Mouse (Mus musculus) hindbrain, embryonic 11.5 days (tissue): ENCODE measurements around the gene Jag2. TPM values are rescaled to one million over a fixed set of nuclear protein-coding genes. Genes with fewer than 3 reads are reported as not detected.

Experiments used
- ATAC-seq: fragments of 200-750 bp; cut with Nextera tagmentation; 2 replicates; pipeline ENCODE4 v1.8.0; 2017; ENCODE audit warnings: mild to moderate bottlenecking, moderate TSS enrichment, moderate library complexity; ENCODE audit not compliant: low FRiP score
- DNase-seq: peaks from one replicate; pipeline ENCODE4 v3.0.0-alpha.2; 2015; ENCODE audit warnings: low spot score
- H3K27ac ChIP-seq: fragments of 300-500 bp; sonication (generic); 2 replicates; pipeline ENCODE4 v1.5.1; 2014; ENCODE audit warnings: mild to moderate bottlenecking, low read depth, low read length
- H3K27me3 ChIP-seq: fragments of 300-500 bp; sonication (generic); 2 replicates; pipeline ENCODE4 v1.6.1; 2014; ENCODE audit warnings: mild to moderate bottlenecking, low read length, moderate library complexity, mixed read lengths; ENCODE audit not compliant: control insufficient read depth, insufficient read depth
- H3K36me3 ChIP-seq: fragments of 300-500 bp; sonication (generic); 2 replicates; pipeline ENCODE4 v1.6.1; 2014; ENCODE audit warnings: mild to moderate bottlenecking, low read length, moderate library complexity, mixed read lengths; ENCODE audit not compliant: control insufficient read depth, insufficient read depth
- H3K4me1 ChIP-seq: fragments of 300-500 bp; sonication (generic); replicated peaks from 2 replicates; pipeline ENCODE4 v1.6.1; 2014; ENCODE audit warnings: low read length, mixed read lengths; ENCODE audit not compliant: control insufficient read depth, insufficient read depth
- H3K4me2 ChIP-seq: fragments of 300-500 bp; sonication (generic); replicated peaks from 2 replicates; pipeline ENCODE4 v1.6.1; 2014; ENCODE audit warnings: mild to moderate bottlenecking, low read depth, low read length
- H3K4me3 ChIP-seq: fragments of 300-500 bp; sonication (generic); 2 replicates; pipeline ENCODE4 v1.5.1; 2014; ENCODE audit warnings: low read depth, low read length
- H3K9ac ChIP-seq: fragments of 300-500 bp; sonication (generic); 2 replicates; pipeline ENCODE4 v1.6.1; 2014; ENCODE audit warnings: low read depth, low read length
- H3K9me3 ChIP-seq: fragments of 300-500 bp; sonication (generic); 2 replicates; pipeline ENCODE4 v1.6.1; 2016; ENCODE audit warnings: low read length; ENCODE audit not compliant: control insufficient read depth
- WGBS: fragments of 180-500 bp; shearing (Covaris S2); extraction: QIAGEN DNeasy Blood & Tissue Kit; methylation state at CpG from one replicate; pipeline ENCODE4 v1.1.7; 2014; 5-methylcytosine and 5-hydroxymethylcytosine counted together
- polyA plus RNA-seq: library from polyadenylated mRNA; unstranded; fragments of >200 nt; fragmentation: Nextera tagmentation; extraction: Ambion mirVana; gene quantifications from 2 replicates; pipeline ENCODE4 v1.2.1, GENCODE M21; 2014

Jag2 gene
- polyA plus RNA-seq, 1 experiment from 2014 or later = 4.7 TPM

DNA sequence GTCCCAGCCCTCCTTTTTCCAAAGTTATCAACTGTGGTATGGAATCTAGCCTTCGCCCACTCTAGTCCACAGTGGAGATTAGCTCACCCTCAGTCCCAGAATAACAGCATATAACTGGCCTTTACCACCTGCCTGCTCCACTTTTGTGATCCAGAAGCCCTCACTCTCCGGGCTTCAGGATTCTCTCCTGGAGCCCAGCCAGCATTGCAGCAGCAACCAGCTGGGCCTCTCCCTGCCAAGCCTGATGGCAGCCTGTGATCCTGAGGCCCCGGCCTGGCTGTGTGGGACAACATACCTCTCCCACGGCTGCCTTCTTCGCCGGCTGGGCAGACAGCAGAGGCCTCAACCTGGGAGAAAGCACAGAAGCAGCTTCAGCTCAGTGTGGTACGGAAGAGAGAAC, 31.9 kb upstream of the Jag2 start:
- H3K27me3 ChIP-seq = no peaks in the 10 kb centered on the region
- no peak overlapping the region for H3K4me3 ChIP-seq
- no peaks in the 10 kb centered on the region for H3K4me1 ChIP-seq
- H3K9ac ChIP-seq = no peak overlapping the region
- no peak for ATAC-seq
- no peak overlapping the region for H3K4me2 ChIP-seq
- H3K27ac ChIP-seq = no peak overlapping the region
- H3K9me3 ChIP-seq = no peaks in the 10 kb centered on the region
- H3K36me3 ChIP-seq = peaks cover 15% of the 10 kb centered on the region
- DNase-seq = no peak
- WGBS = 89% methylated on average over 7 of the region's 7 CpGs

DNA sequence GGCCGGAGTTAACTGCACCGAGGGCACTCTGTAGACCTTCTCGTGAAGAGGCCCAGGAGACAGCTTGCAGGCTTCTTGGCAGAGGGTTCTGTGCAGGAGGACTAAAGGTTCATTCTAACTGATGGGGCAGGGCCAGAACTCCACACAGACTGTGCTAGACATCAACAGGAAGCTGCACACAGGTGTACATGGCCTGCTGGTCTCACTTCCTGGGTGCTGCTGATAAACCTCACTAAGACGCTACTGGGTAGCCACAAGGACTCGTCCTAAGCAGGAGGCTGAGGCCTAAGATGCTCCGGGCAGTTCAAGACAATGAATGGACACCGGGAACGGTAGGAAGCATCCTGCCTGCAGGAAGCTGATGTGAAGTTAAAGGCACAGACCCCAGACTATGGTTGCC, 29.8 kb upstream of the Jag2 start:
- H3K4me3 ChIP-seq = no peak overlapping the region
- H3K9me3 ChIP-seq = no peaks in the 10 kb centered on the region
- no peaks in the 10 kb centered on the region for H3K4me1 ChIP-seq
- DNase-seq (no peak), ATAC-seq (no peak)
- H3K4me2 ChIP-seq = no peak overlapping the region
- peaks cover 11% of the 10 kb centered on the region for H3K36me3 ChIP-seq
- 86% methylated on average over 8 of the region's 8 CpGs for WGBS
- H3K27ac ChIP-seq = no peak overlapping the region
- no peak overlapping the region for H3K9ac ChIP-seq
- no peaks in the 10 kb centered on the region for H3K27me3 ChIP-seq

DNA sequence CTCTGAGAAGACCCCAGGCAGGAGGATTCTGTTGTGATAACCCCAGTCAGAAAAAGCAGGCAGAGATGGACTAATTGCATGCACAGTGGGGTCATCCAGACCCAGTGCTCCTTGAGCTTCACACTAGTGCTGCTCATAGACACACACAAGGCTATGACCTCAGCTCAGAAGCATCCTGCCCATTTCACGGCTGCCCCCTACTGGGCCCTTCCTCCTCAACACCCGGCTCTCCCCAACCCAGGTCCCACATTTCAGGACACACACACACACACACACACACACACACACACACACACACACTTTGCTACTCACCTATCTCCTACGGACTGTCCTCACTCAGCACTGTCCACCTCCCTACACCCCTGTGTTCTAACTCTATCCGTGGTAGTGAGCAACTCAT, 28.7 kb upstream of the Jag2 start:
- WGBS = 47% methylated on average over 4 of the region's 4 CpGs

DNA sequence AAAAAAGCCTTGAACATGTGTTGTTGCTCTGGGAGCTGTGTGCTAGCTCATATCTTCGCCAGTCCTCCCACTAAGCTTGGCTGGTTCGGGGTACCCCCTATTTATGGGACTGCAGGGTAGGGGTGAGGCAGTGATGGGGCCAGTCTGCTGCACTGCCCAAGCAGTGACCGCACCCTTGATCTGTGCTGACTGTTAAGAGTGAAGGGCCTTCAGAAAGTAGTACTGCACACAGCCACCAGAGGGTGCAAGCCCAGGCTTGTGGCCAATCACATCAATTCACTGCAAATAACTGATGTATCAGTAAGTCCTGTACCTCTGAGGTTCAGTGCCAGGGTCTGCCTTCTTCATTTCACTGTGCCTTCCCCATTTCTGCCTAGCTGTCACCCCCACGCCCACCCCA, 26.2 kb upstream of the Jag2 start:
- no peaks in the 10 kb centered on the region for H3K27me3 ChIP-seq
- no peaks in the 10 kb centered on the region for H3K4me1 ChIP-seq
- no peak overlapping the region for H3K4me3 ChIP-seq
- peaks cover 6% of the 10 kb centered on the region; the same call in 1 of the 2 replicates for H3K36me3 ChIP-seq
- H3K27ac ChIP-seq = no peak overlapping the region
- H3K9ac ChIP-seq = no peak overlapping the region
- DNase-seq = peak; percentile 82
- ATAC-seq = peak; percentile 62
- 30% methylated on average over 4 of the region's 4 CpGs for WGBS
- no peak overlapping the region for H3K4me2 ChIP-seq
- no peaks in the 10 kb centered on the region for H3K9me3 ChIP-seq

More for the DNA sequence above, 28.7 kb upstream of the Jag2 start:
- Histone ChIP-seq H3K27me3 (no peaks in the 10 kb centered on the region), H3K27ac (no peak overlapping the region), H3K9me3 (no peaks in the 10 kb centered on the region), H3K4me1 (no peaks in the 10 kb centered on the region), H3K36me3 (peaks cover 9% of the 10 kb centered on the region), H3K4me2 (no peak overlapping the region), H3K4me3 (no peak overlapping the region), H3K9ac (no peak overlapping the region)
- ATAC-seq = peak; percentile 31; the same call in 1 of the 2 replicates
- DNase-seq = peak; percentile 50

DNA sequence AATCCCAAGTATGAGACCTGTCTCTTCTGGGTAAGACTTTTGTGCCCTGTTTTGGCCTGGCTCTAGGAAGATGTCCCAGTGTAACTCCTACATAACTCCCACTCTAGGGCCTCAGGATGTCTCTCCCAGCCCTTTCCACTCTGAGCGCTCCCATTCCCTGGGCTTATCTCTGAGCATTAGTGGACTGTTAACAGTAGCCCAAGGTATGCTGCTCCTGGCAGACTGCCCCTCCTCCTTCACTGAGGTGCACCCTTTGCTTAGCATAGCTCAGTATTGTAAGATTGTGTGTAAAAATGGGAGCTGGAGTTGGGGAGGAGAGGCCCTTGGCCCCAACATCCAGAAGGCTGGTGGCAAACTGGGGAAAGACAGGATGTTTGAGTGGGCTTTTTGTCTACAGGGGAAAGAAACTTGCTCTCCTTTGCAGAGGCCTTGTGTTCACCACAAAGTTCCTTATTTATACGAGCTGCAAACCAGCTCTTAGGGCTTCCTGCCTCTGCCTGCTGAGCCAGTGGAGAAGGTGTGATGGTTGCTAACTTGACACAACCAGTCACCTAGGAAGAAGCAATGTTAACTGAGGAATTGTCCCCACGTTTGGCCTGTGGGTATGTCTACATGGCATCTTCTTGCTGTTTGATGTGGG, 23.5 kb upstream of the Jag2 start:
- Histone ChIP-seq H3K27ac (no peak overlapping the region), H3K4me3 (no peak overlapping the region), H3K27me3 (no peaks in the 10 kb centered on the region), H3K9me3 (no peaks in the 10 kb centered on the region), H3K36me3 (no peaks in the 10 kb centered on the region), H3K4me1 (0 out of 2 replicates have a peak, but pooled peaks cover 2% of the 10 kb centered on the region), H3K4me2 (no peak overlapping the region), H3K9ac (no peak overlapping the region)
- no peak for ATAC-seq
- 79% methylated on average over 3 of the region's 3 CpGs for WGBS
- no peak for DNase-seq

DNA sequence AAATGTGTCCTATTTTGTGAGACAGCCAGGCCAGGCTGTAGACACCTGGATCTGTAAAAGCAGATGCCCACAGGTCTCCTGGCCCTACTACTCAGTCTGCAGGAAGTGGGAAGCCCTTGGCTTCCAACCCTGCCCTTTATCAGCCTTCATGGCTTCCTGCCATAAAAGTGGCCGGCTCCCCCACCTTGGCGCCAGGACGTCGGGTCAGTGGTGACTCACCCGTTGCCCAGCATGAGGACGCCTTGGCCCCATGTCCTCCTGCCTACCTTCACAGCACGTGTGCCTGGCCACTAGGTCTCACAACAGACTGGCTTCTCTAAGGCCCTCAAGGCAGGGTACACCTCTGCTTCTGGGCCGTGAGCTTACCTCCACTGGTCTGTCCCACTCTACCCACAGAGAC, 22.9 kb upstream of the Jag2 start:
- 83% methylated on average over 8 of the region's 8 CpGs for WGBS
- Histone ChIP-seq H3K9me3 (no peaks in the 10 kb centered on the region), H3K27ac (no peak overlapping the region), H3K27me3 (no peaks in the 10 kb centered on the region), H3K36me3 (no peaks in the 10 kb centered on the region), H3K4me1 (0 out of 2 replicates have a peak, but pooled peaks cover 2% of the 10 kb centered on the region), H3K4me2 (no peak overlapping the region), H3K9ac (no peak overlapping the region), H3K4me3 (no peak overlapping the region)
- DNase-seq (no peak), ATAC-seq (no peak)

DNA sequence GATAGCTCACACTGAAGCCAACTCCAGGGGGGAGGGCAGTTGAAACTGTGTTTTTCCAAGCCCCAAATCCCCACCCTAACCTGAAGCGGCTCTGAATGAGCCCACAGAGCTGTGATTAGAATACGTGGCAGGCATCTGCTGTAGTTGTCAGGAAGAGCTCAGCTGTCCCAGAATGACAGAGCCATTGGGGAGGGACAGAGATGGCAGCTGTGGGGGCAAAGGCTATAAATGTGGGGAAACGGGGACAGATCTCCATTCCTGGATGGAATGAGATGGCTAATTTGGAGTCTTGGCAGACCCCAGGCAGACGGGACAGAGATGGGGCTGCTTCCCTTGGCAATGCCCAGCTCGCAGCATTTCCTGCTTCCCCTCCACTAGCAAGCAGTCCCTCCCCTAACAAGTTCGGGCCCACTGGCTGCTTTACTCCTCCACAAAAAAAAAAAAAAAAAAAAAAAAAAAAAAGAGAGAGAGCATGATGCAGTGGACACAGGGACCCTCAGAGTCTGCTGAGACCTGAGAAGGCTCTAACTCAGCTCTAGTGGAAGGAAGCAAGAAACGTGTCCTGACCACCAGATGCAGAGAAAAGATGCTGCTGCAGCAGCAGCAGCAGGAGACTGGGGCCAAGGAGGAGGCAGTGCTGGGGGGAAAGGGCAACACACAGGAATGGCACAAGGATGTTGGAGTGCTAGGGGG, 21.7 kb upstream of the Jag2 start:
- Histone ChIP-seq H3K4me1 (0 out of 2 replicates have a peak, but pooled peaks cover 2% of the 10 kb centered on the region), H3K27me3 (no peaks in the 10 kb centered on the region), H3K36me3 (no peaks in the 10 kb centered on the region), H3K4me3 (no peak overlapping the region), H3K9ac (no peak overlapping the region; the same call in 1 of the 2 replicates), H3K9me3 (no peaks in the 10 kb centered on the region), H3K27ac (peak overlapping the region; percentile 91), H3K4me2 (no peak overlapping the region)
- DNase-seq (no peak), ATAC-seq (no peak)
- 30% methylated on average over 7 of the region's 7 CpGs for WGBS

DNA sequence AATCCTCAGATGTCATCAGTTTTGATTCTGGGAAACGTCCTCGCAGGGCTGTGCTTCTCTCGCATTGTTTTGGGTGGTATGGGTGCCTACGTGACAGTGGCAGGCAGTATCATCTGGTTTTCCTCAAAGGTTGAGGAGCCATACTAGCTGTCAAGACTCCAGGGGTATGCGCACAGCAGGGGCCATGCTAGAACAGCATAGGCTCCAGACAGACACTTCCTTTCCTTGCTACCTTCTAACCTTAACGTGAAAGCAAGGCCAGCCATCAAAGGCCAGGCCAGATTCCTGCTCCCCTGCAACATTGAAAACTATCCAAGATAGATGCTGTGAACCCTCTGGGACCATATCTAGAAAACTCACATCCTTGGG, 21.2 kb upstream of the Jag2 start:
- H3K4me2 ChIP-seq = peak overlapping the region; percentile 68
- no peaks in the 10 kb centered on the region for H3K36me3 ChIP-seq
- peak overlapping the region; percentile 91 for H3K27ac ChIP-seq
- H3K4me1 ChIP-seq = 0 out of 2 replicates have a peak, but pooled peaks cover 2% of the 10 kb centered on the region
- no peaks in the 10 kb centered on the region for H3K9me3 ChIP-seq
- WGBS = 13% methylated on average over 6 of the region's 6 CpGs
- DNase-seq (no peak), ATAC-seq (peak; percentile 53)
- peak overlapping the region; percentile 54 for H3K4me3 ChIP-seq
- peak overlapping the region; percentile 89 for H3K9ac ChIP-seq
- no peaks in the 10 kb centered on the region for H3K27me3 ChIP-seq
